Mouse (Mus musculus) liver, embryonic 14.5 days (tissue): ENCODE measurements at regions not wholly inside any gene's neighbourhood (a gene's known extent, or its start where the extent isn't known, plus 50 kb on each side); places are given as distances from the start of the nearest gene placed in this dataset.

Source experiments
- CTCF ChIP-seq: IDR thresholded peaks from 2 replicates; pipeline ENCODE4 v1.5.1; 2016; ENCODE audit warnings: antibody characterized with exemption, low read depth, control low read depth
- EP300 ChIP-seq: IDR thresholded peaks from 2 replicates; pipeline ENCODE4 v1.6.1; 2016; ENCODE audit warnings: antibody characterized with exemption, low read depth

DNA sequence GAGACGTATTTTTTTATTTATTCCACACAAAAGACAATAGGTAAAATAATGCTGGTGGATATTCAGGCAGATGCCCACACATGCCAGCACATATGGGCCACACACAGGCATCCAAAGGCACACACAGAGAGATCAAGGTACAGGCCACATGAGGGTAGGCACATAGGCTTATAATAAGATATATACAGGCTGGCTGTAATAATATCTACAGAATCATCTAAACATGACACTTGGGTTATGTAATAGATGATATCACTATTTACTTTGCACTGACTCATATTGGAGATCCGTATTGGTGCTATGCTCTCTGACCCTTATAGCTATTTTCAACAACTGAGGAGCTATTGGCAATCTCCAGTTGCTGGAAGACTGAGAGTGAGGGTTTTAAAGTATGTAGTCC lies 785.6 kb upstream of the Lcorl start:
- no peak for TF ChIP-seq CTCF
- no peak for TF ChIP-seq EP300
